Mouse (Mus musculus) heart, adult 9 months (tissue): ENCODE measurements at regions not wholly inside any gene's neighbourhood (a gene's known extent, or its start where the extent isn't known, plus 50 kb on each side); places are given as distances from the start of the nearest gene placed in this dataset.

ENCODE experiments used
- DNase-seq, 2 experiments: peaks; one replicate each; pipeline ENCODE4 v3.0.0; 2022; ENCODE audit warnings: low spot score in 2 of 2

- DNase-seq = peak; percentile 6 to 38
Measured at GRCm38 (mm10) chr5:115790436-115790835, 54.6 kb upstream of the Cit start.
